Mouse (Mus musculus) liver, embryonic 16.5 days (tissue): ENCODE data around the gene Myo16. TPM values are rescaled to one million over a fixed set of nuclear protein-coding genes. Genes with fewer than 3 reads are reported as not detected.

Experiments used
- ATAC-seq: fragments of 200-750 bp; cut with Nextera tagmentation; 2 replicates; pipeline ENCODE4 v1.8.0; 2017; ENCODE audit warnings: low read depth, mild to moderate bottlenecking, moderate number of reproducible peaks, moderate library complexity
- H3K27ac ChIP-seq: fragments of 300-500 bp; sonication (generic); 2 replicates; pipeline ENCODE4 v1.5.1; 2014; ENCODE audit warnings: mild to moderate bottlenecking, low read length
- H3K27me3 ChIP-seq: fragments of 300-500 bp; sonication (generic); 2 replicates; pipeline ENCODE4 v1.6.1; 2014; ENCODE audit warnings: low read depth, low read length, mixed read lengths; ENCODE audit not compliant: control insufficient read depth, insufficient read depth
- H3K36me3 ChIP-seq: fragments of 300-500 bp; sonication (generic); 2 replicates; pipeline ENCODE4 v1.6.1; 2014; ENCODE audit warnings: mild to moderate bottlenecking; ENCODE audit not compliant: control insufficient read depth, insufficient read depth
- H3K4me1 ChIP-seq: fragments of 300-500 bp; sonication (generic); 2 replicates; pipeline ENCODE4 v1.6.1; 2014; ENCODE audit warnings: low read depth, low read length, mixed read lengths; ENCODE audit not compliant: control insufficient read depth
- H3K4me2 ChIP-seq: fragments of 300-500 bp; sonication (generic); 2 replicates; pipeline ENCODE4 v1.6.1; 2014; ENCODE audit warnings: low read depth, low read length, mixed read lengths
- H3K4me3 ChIP-seq: fragments of 300-500 bp; sonication (generic); 2 replicates; pipeline ENCODE4 v1.5.1; 2014; ENCODE audit warnings: low read depth, mild to moderate bottlenecking, low read length
- H3K9ac ChIP-seq: fragments of 300-500 bp; sonication (generic); 2 replicates; pipeline ENCODE4 v1.6.1; 2014; ENCODE audit warnings: low read depth, low read length
- H3K9me3 ChIP-seq: fragments of 300-500 bp; sonication (generic); replicated peaks from 2 replicates; pipeline ENCODE4 v1.6.1; 2016; ENCODE audit warnings: low read length; ENCODE audit not compliant: control insufficient read depth
- WGBS: fragments of 180-500 bp; shearing (Covaris S2); extraction: QIAGEN DNeasy Blood & Tissue Kit; methylation state at CpG from one replicate; pipeline ENCODE4 v1.1.7; 2014; ENCODE audit not compliant: insufficient replicate concordance; 5-methylcytosine and 5-hydroxymethylcytosine counted together
- polyA plus RNA-seq: library from polyadenylated mRNA; unstranded; fragments of >200 nt; fragmentation: Nextera tagmentation; extraction: Ambion mirVana; gene quantifications from 2 replicates; pipeline ENCODE4 v1.2.1, GENCODE M21; 2015

The Myo16 gene
- polyA plus RNA-seq, 1 experiment from 2014 or later = 0.02 TPM

- WGBS = 14% methylated on average over 6 of the region's 6 CpGs
These were observed 384.6 kb downstream of the Myo16 start for GRCm38 (mm10) chr8:10538319-10538718.

GRCm38 (mm10) chr8:10539665-10540064 lies 386.0 kb downstream of the Myo16 start:
- WGBS = 55% methylated on average over 4 of the region's 4 CpGs
- ATAC-seq = no peak
- Histone ChIP-seq H3K27me3 (no peaks in the 10 kb centered on the region), H3K9ac (no peak overlapping the region), H3K4me3 (no peak overlapping the region), H3K9me3 (no peaks in the 10 kb centered on the region), H3K4me1 (no peaks in the 10 kb centered on the region), H3K27ac (no peak overlapping the region), H3K4me2 (no peak overlapping the region), H3K36me3 (no peaks in the 10 kb centered on the region)

More at GRCm38 (mm10) chr8:10538319-10538718, 384.6 kb downstream of the Myo16 start:
- Histone ChIP-seq H3K9ac (no peak overlapping the region), H3K4me2 (no peak overlapping the region), H3K27ac (no peak overlapping the region), H3K27me3 (no peaks in the 10 kb centered on the region), H3K4me1 (no peaks in the 10 kb centered on the region), H3K4me3 (no peak overlapping the region), H3K36me3 (no peaks in the 10 kb centered on the region), H3K9me3 (no peaks in the 10 kb centered on the region)
- ATAC-seq = no peak

- Histone ChIP-seq H3K27ac (no peak overlapping the region), H3K9ac (no peak overlapping the region), H3K4me1 (no peaks in the 10 kb centered on the region), H3K9me3 (no peaks in the 10 kb centered on the region), H3K4me3 (no peak overlapping the region), H3K27me3 (no peaks in the 10 kb centered on the region), H3K36me3 (no peaks in the 10 kb centered on the region), H3K4me2 (no peak overlapping the region)
- WGBS = 68% methylated on average over 3 of the region's 3 CpGs
- ATAC-seq = no peak
These were observed 392.2 kb downstream of the Myo16 start for GRCm38 (mm10) chr8:10545890-10546289.

GRCm38 (mm10) chr8:10546519-10546918 lies 392.8 kb downstream of the Myo16 start:
- Histone ChIP-seq H3K4me3 (no peak overlapping the region), H3K27ac (no peak overlapping the region), H3K36me3 (no peaks in the 10 kb centered on the region), H3K9ac (no peak overlapping the region), H3K4me2 (no peak overlapping the region), H3K9me3 (no peaks in the 10 kb centered on the region), H3K4me1 (no peaks in the 10 kb centered on the region), H3K27me3 (no peaks in the 10 kb centered on the region)
- WGBS = 61% methylated on average over 8 of the region's 8 CpGs
- ATAC-seq = no peak

- Histone ChIP-seq H3K4me1 (no peaks in the 10 kb centered on the region), H3K36me3 (no peaks in the 10 kb centered on the region), H3K27ac (no peak overlapping the region), H3K9me3 (no peaks in the 10 kb centered on the region), H3K9ac (no peak overlapping the region), H3K27me3 (no peaks in the 10 kb centered on the region), H3K4me2 (no peak overlapping the region), H3K4me3 (no peak overlapping the region)
- 63% methylated on average over 9 of the region's 9 CpGs for WGBS
- no peak for ATAC-seq
These were observed 394.4 kb downstream of the Myo16 start for GRCm38 (mm10) chr8:10548003-10548584.

GRCm38 (mm10) chr8:10549434-10549833 lies 395.7 kb downstream of the Myo16 start:
- no peak overlapping the region for H3K4me2 ChIP-seq

GRCm38 (mm10) chr8:10557961-10558360 lies 404.2 kb downstream of the Myo16 start:
- H3K9me3 ChIP-seq = no peaks in the 10 kb centered on the region
- H3K4me3 ChIP-seq = no peak overlapping the region
- H3K27ac ChIP-seq = no peak overlapping the region
- no peaks in the 10 kb centered on the region for H3K4me1 ChIP-seq
- no peak for ATAC-seq
- no peaks in the 10 kb centered on the region for H3K27me3 ChIP-seq
- no peak overlapping the region for H3K9ac ChIP-seq
- WGBS = 56% methylated on average over 7 of the region's 7 CpGs
- H3K36me3 ChIP-seq = no peaks in the 10 kb centered on the region
- no peak overlapping the region for H3K4me2 ChIP-seq

More at GRCm38 (mm10) chr8:10549434-10549833, 395.7 kb downstream of the Myo16 start:
- H3K9ac ChIP-seq = no peak overlapping the region
- no peaks in the 10 kb centered on the region for H3K36me3 ChIP-seq
- WGBS = 73% methylated on average over 3 of the region's 3 CpGs
- no peak overlapping the region for H3K27ac ChIP-seq
- H3K27me3 ChIP-seq = no peaks in the 10 kb centered on the region
- H3K4me1 ChIP-seq = no peaks in the 10 kb centered on the region
- H3K9me3 ChIP-seq = no peaks in the 10 kb centered on the region
- no peak for ATAC-seq
- no peak overlapping the region for H3K4me3 ChIP-seq

- H3K9me3 ChIP-seq = no peaks in the 10 kb centered on the region
- H3K4me2 ChIP-seq = no peak overlapping the region
- H3K4me1 ChIP-seq = no peaks in the 10 kb centered on the region
- no peak for ATAC-seq
- H3K4me3 ChIP-seq = no peak overlapping the region
- H3K27ac ChIP-seq = no peak overlapping the region
- H3K27me3 ChIP-seq = no peaks in the 10 kb centered on the region
- 57% methylated on average over 6 of the region's 6 CpGs for WGBS
- H3K9ac ChIP-seq = no peak overlapping the region
- H3K36me3 ChIP-seq = no peaks in the 10 kb centered on the region
These were observed 405.8 kb downstream of the Myo16 start for GRCm38 (mm10) chr8:10559479-10559878.

GRCm38 (mm10) chr8:10561616-10562015 lies 407.9 kb downstream of the Myo16 start:
- no peak overlapping the region for H3K4me2 ChIP-seq
- H3K27ac ChIP-seq = no peak overlapping the region
- H3K27me3 ChIP-seq = no peaks in the 10 kb centered on the region
- no peak overlapping the region for H3K9ac ChIP-seq
- H3K9me3 ChIP-seq = no peaks in the 10 kb centered on the region
- no peaks in the 10 kb centered on the region for H3K36me3 ChIP-seq
- WGBS = 65% methylated on average over 5 of the region's 5 CpGs
- H3K4me3 ChIP-seq = no peak overlapping the region
- ATAC-seq = no peak
- no peaks in the 10 kb centered on the region for H3K4me1 ChIP-seq
